Mouse (Mus musculus) spleen, adult 2 months (tissue): Measurements from ENCODE around the gene Adgrv1. TPM values are rescaled to one million over a fixed set of nuclear protein-coding genes. Genes with fewer than 3 reads are reported as not detected.

Experiments
- DNase-seq, 2 experiments: peaks; one replicate each; pipeline versions ENCODE4 v3.0.0 to v3.0.0-alpha.2; 2012 to 2021; ENCODE audit warnings: low spot score in 2 of 2, low read depth in 1 of 2
- H3K27ac ChIP-seq: fragments of 200-500 bp; 2 replicates; pipeline ENCODE4 v1.5.1; 2012; ENCODE audit warnings: low read length, inconsistent platforms; ENCODE audit not compliant: insufficient read depth
- H3K27me3 ChIP-seq: fragments of 200-500 bp; 2 replicates; pipeline ENCODE4 v1.6.1; 2012; ENCODE audit warnings: mild to moderate bottlenecking, moderate library complexity, low read length, inconsistent platforms; ENCODE audit not compliant: control insufficient read depth, insufficient read depth
- H3K36me3 ChIP-seq: fragments of 200-500 bp; 2 replicates; pipeline ENCODE4 v1.6.1; 2012; ENCODE audit warnings: mild to moderate bottlenecking, low read length, inconsistent platforms; ENCODE audit not compliant: control insufficient read depth, insufficient read depth
- H3K4me1 ChIP-seq: fragments of 200-500 bp; 2 replicates; pipeline ENCODE4 v1.6.1; 2011; ENCODE audit warnings: inconsistent platforms; ENCODE audit not compliant: control insufficient read depth, insufficient read depth, insufficient read length
- H3K4me3 ChIP-seq: fragments of 200-500 bp; 2 replicates; pipeline ENCODE4 v1.5.1; 2011; ENCODE audit warnings: mild to moderate bottlenecking, inconsistent platforms; ENCODE audit not compliant: insufficient read depth, insufficient read length; ENCODE audit errors: extremely low read depth
- CTCF ChIP-seq: fragments of 200-500 bp; IDR thresholded peaks from 2 replicates; pipeline ENCODE4 v1.5.1; 2011; ENCODE audit warnings: mild to moderate bottlenecking, inconsistent platforms; ENCODE audit not compliant: insufficient read depth, insufficient read length, insufficient replicate concordance; ENCODE audit errors: extremely low read depth
- POLR2A ChIP-seq: fragments of 200-500 bp; IDR thresholded peaks from 2 replicates; pipeline ENCODE4 v1.6.1; 2011; ENCODE audit warnings: low read depth, low read length, inconsistent platforms
- WGBS: fragments of 180-500 bp; shearing (Covaris S2); methylation state at CpG from one replicate; pipeline ENCODE4 v1.1.7; 2018; 5-methylcytosine and 5-hydroxymethylcytosine counted together
- polyA plus RNA-seq: library from polyadenylated mRNA; depleted of rRNA; stranded (reverse); fragments of >200 nt; gene quantifications from 2 replicates; pipeline ENCODE4 v1.2.3, GENCODE M21; 2012

Adgrv1 gene
- polyA plus RNA-seq, 1 experiment: 0.28 TPM

GRCm38 (mm10) chr13:81342987-81343596 is 289.9 kb downstream of the Adgrv1 start:
- no peak for DNase-seq
- H3K27ac ChIP-seq: no peak overlapping the region
- 70% methylated on average over 2 of the region's 2 CpGs for WGBS
- no peak overlapping the region for H3K4me3 ChIP-seq
- TF ChIP-seq POLR2A (no peak), CTCF (no peak)
- no peaks in the 10 kb centered on the region for H3K36me3 ChIP-seq
- H3K4me1 ChIP-seq: no peaks in the 10 kb centered on the region
- H3K27me3 ChIP-seq: no peaks in the 10 kb centered on the region

- H3K27ac ChIP-seq: no peak overlapping the region
- WGBS: 83% methylated on average over 1 of the region's 1 CpGs
- H3K4me1 ChIP-seq: no peaks in the 10 kb centered on the region
- no peak for TF ChIP-seq CTCF
- no peak for TF ChIP-seq POLR2A
- H3K4me3 ChIP-seq: no peak overlapping the region
- no peak for DNase-seq
- H3K36me3 ChIP-seq: no peaks in the 10 kb centered on the region
- no peaks in the 10 kb centered on the region for H3K27me3 ChIP-seq
Observed at GRCm38 (mm10) chr13:81335241-81335640, 297.7 kb downstream of the Adgrv1 start.

GRCm38 (mm10) chr13:81332018-81332417 is 300.9 kb downstream of the Adgrv1 start:
- no peaks in the 10 kb centered on the region for H3K27me3 ChIP-seq
- TF ChIP-seq CTCF: no peak
- no peak for TF ChIP-seq POLR2A
- WGBS: 57% methylated on average over 3 of the region's 3 CpGs
- no peak for DNase-seq
- no peaks in the 10 kb centered on the region for H3K36me3 ChIP-seq
- no peak overlapping the region for H3K27ac ChIP-seq
- H3K4me1 ChIP-seq: no peaks in the 10 kb centered on the region
- H3K4me3 ChIP-seq: no peak overlapping the region

DNA sequence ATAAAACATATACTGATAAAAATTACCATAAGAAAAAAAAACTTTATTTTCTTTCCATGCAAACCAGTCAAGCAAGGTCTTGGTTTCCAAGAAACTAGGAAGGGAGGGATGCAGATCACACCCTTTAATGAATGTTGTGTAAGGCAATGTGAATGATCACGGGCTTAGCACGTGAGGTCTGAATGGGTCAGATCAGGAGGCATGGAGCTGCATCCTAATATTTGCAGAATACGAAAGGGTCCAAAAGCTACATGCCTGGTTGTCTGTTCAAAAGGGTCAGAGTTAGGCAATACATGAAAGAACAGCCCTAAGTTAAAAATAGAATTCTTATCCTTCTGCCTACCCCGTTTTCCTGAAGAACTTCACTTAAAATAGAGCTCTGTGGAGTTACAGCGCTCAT is 303.2 kb downstream of the Adgrv1 start:
- Histone ChIP-seq H3K27ac (no peak overlapping the region), H3K4me1 (no peaks in the 10 kb centered on the region), H3K36me3 (no peaks in the 10 kb centered on the region), H3K27me3 (no peaks in the 10 kb centered on the region), H3K4me3 (no peak overlapping the region)
- WGBS: 81% methylated on average over 5 of the region's 5 CpGs
- TF ChIP-seq CTCF (no peak), POLR2A (no peak)
- no peak for DNase-seq

DNA sequence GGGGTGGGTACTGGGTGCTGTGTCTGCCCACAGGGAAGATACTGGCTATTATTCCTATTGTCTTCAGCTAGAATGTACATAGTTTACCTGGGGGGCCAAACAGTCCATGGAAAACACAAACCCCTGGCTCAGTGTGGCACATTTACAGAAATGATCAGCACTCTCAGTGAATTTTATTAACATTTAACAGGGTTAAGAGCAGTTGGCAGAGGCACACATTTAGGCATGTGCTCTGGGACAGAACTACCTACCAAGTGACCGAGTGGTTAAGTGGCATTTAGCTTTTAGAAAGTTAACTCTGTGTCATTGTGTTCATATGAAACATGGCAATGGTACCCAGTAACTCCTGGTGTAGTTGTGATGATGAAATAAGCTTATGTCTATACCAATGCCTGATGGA is 304.8 kb downstream of the Adgrv1 start:
- no peak overlapping the region for H3K27ac ChIP-seq

GRCm38 (mm10) chr13:81325606-81326215 is 307.2 kb downstream of the Adgrv1 start:
- no peak for DNase-seq
- no peak overlapping the region for H3K27ac ChIP-seq

More for the DNA sequence above, 304.8 kb downstream of the Adgrv1 start:
- WGBS: 85% methylated on average over 1 of the region's 1 CpGs
- Histone ChIP-seq H3K27me3 (no peaks in the 10 kb centered on the region), H3K36me3 (no peaks in the 10 kb centered on the region), H3K4me3 (no peak overlapping the region), H3K4me1 (no peaks in the 10 kb centered on the region)
- no peak for DNase-seq
- TF ChIP-seq POLR2A (no peak), CTCF (no peak)

DNA sequence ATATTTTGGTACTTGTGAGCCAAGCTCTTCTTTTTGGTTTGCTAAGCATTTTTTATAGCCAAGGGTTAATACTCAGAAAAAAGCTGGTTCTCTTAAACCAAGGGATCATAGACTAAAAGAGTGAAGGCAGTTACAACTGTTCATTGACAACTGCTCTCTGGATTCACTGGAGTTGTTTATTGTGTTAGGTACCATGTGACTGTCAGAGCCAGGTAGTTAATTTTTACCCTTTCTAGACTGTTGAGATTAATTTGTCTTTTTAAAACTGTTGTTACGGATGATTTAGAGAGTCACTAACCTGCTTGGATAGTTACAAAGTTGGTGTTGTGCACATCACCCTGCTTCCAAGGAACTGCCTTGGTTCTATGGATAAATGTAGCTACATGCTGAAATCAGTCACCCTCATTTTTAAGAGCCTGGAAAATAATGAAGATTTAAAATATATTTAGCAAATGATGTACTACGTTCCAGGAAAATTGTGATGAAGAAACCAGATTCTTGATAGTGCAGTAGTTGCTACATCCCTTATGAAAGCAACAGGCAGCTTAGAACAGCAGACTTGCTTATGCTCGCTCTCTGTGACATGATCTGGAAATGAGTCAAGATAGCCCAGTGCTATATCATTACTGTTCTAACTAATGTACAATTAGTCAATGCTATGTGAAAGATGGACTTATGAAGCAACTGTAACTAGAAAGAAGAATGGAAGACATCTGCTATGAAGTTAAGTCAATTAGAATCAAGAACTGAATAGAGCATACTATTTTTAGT is 309.2 kb downstream of the Adgrv1 start:
- TF ChIP-seq CTCF: no peak
- no peak for TF ChIP-seq POLR2A

More at GRCm38 (mm10) chr13:81325606-81326215, 307.2 kb downstream of the Adgrv1 start:
- no peaks in the 10 kb centered on the region for H3K36me3 ChIP-seq
- TF ChIP-seq POLR2A (no peak), CTCF (no peak)
- WGBS: 89% methylated on average over 2 of the region's 2 CpGs
- H3K4me3 ChIP-seq: no peak overlapping the region
- no peaks in the 10 kb centered on the region for H3K27me3 ChIP-seq
- no peaks in the 10 kb centered on the region for H3K4me1 ChIP-seq

More for the DNA sequence above, 309.2 kb downstream of the Adgrv1 start:
- no peak for DNase-seq
- H3K4me1 ChIP-seq: no peaks in the 10 kb centered on the region
- no peaks in the 10 kb centered on the region for H3K36me3 ChIP-seq
- no peak overlapping the region for H3K4me3 ChIP-seq
- 88% methylated on average over 3 of the region's 3 CpGs for WGBS
- no peak overlapping the region for H3K27ac ChIP-seq
- no peaks in the 10 kb centered on the region for H3K27me3 ChIP-seq
